Mouse (Mus musculus) c-Kit-positive CD71-positive TER-119-positive erythroid progenitor cells, embryonic 14.5 days (primary cell): ENCODE results near the gene Pced1a.

ENCODE experiments used
- DNase-seq: peaks from one replicate; pipeline ENCODE4 v3.0.0-alpha.2; 2013; ENCODE audit warnings: low spot score

The Pced1a gene

GRCm38 (mm10) chr2:130436769-130437168 is 12.3 kb upstream of the Pced1a start:
- no peak for DNase-seq

- peak; percentile 64 for DNase-seq
Observed at GRCm38 (mm10) chr2:130433152-130433551, 8.7 kb upstream of the Pced1a start.

- DNase-seq, result no peak
Observed at GRCm38 (mm10) chr2:130432157-130432556, 7.7 kb upstream of the Pced1a start.

GRCm38 (mm10) chr2:130430484-130430883 is 6.0 kb upstream of the Pced1a start:
- no peak for DNase-seq

GRCm38 (mm10) chr2:130429851-130430250 is 5.3 kb upstream of the Pced1a start:
- no peak for DNase-seq

GRCm38 (mm10) chr2:130425112-130425511 is 611 bp upstream of the Pced1a start:
- DNase-seq, result no peak

- peak; percentile 58 for DNase-seq
Observed at GRCm38 (mm10) chr2:130423397-130424125, 940 bp downstream of the Pced1a start.

- DNase-seq, result no peak
Observed at GRCm38 (mm10) chr2:130421781-130422620, 2.5 kb downstream of the Pced1a start.

GRCm38 (mm10) chr2:130414094-130414856 is 10.2 kb downstream of the Pced1a start:
- no peak for DNase-seq

- DNase-seq, result no peak
Observed at GRCm38 (mm10) chr2:130412775-130413174, 11.7 kb downstream of the Pced1a start.

GRCm38 (mm10) chr2:130411558-130412495 is 12.7 kb downstream of the Pced1a start:
- peak; percentile 49 for DNase-seq

GRCm38 (mm10) chr2:130408194-130408593 is 16.3 kb downstream of the Pced1a start:
- DNase-seq, result no peak

GRCm38 (mm10) chr2:130406178-130406577 is 18.3 kb downstream of the Pced1a start, which contains the start of gene Tmem239:
Tmem239 (plus strand) TSS chr2:130406478.
- DNase-seq, result no peak

- no peak for DNase-seq
Observed at GRCm38 (mm10) chr2:130404939-130405338, 19.6 kb downstream of the Pced1a start, which contains the start of the genes Gm28372 and 1700020A23Rik. Gm28372 (plus strand) TSS chr2:130405239. 1700020A23Rik (plus strand) TSS chr2:130405259.

GRCm38 (mm10) chr2:130401891-130402290 is 22.6 kb downstream of the Pced1a start:
- DNase-seq, result no peak

- DNase-seq, result no peak
Observed at GRCm38 (mm10) chr2:130400046-130400445, 24.5 kb downstream of the Pced1a start.

GRCm38 (mm10) chr2:130398091-130398490 is 26.4 kb downstream of the Pced1a start:
- no peak for DNase-seq

GRCm38 (mm10) chr2:130397186-130397985 is 27.1 kb downstream of the Pced1a start, which contains the start of gene Cpxm1:
Cpxm1 (minus strand) TSS chr2:130397574.
- DNase-seq, result no peak

- no peak for DNase-seq
Observed at GRCm38 (mm10) chr2:130395696-130396095, 28.8 kb downstream of the Pced1a start.

GRCm38 (mm10) chr2:130392836-130393235 is 31.7 kb downstream of the Pced1a start:
- no peak for DNase-seq
